Comparison of ENCODE assay signal across 8 mouse cellular contexts in genomic region chr6:126045931-126046330, GRCm38 (mm10).
DNase-seq lines count a peak whose midpoint lies in the region; ATAC-seq and TF ChIP-seq lines count a peak whose summit lies in the region.

No protein-coding gene starts in this region.

- no peaks in the 10 kb centered on the region for H3K27me3 ChIP-seq in forebrain, embryonic 10.5 days (ENCODE audit: poor library complexity, severe bottlenecking)
- no peaks in the 10 kb centered on the region for H3K27me3 ChIP-seq in forebrain, embryonic 12.5 days
- peaks cover 2% of the 10 kb centered on the region for H3K27me3 ChIP-seq in Patski

- no peak overlapping the region for H3K4me3 ChIP-seq in forebrain, embryonic 10.5 days
- no peak overlapping the region for H3K4me3 ChIP-seq in forebrain, embryonic 12.5 days (replicated peaks)

- ATAC-seq in forebrain, embryonic 12.5 days (ENCODE audit: low FRiP score), result no peak
- no peak for ATAC-seq in Patski

- no peak overlapping the region for H3K4me2 ChIP-seq in forebrain, embryonic 12.5 days

- no peaks in the 10 kb centered on the region for H3K9me3 ChIP-seq in forebrain, embryonic 10.5 days
- no peaks in the 10 kb centered on the region for H3K9me3 ChIP-seq in forebrain, embryonic 12.5 days

- POLR2A ChIA-PET in Patski (lab: Charles Lee), result interaction anchor here (0.5 kb wide), 1 partner anchor 82 kb away, joined by 4 read pairs; no protein-coding TSS in a partner anchor

- in situ Hi-C loops in Patski (cut with MboI; ENCODE audit: low pct_unique_long_range_greater_than_20kb), result no loop called here

- peak; percentile 40 for DNase-seq in forebrain, embryonic 10.5 days (ENCODE audit: extremely low spot score, low spot score)
- peak; percentile 47 for DNase-seq in left cerebral cortex, postnatal 4 days
- DNase-seq in left cerebral cortex, postnatal 36 days (ENCODE audit: low spot score in 2 of 2), result no peak
- DNase-seq in Patski (ENCODE audit: low read depth, low spot score), result no peak
- peak; percentile 8 to 47 for DNase-seq in kidney, postnatal 36 days
- DNase-seq in spleen, postnatal 36 days (ENCODE audit: low spot score in 2 of 2), result no peak
- no peak for DNase-seq in c-Kit-positive CD71-positive TER-119-positive erythroid progenitor cells, embryonic 14.5 days (ENCODE audit: low spot score)

- intact Hi-C loops in left cerebral cortex, postnatal 4 days (cut with DNase I), result no loop called here
- intact Hi-C loops in left cerebral cortex, postnatal 36 days (cut with DNase I), result no loop called here

- TF ChIP-seq CTCF in Patski (IDR thresholded peaks at IDR 0.05), result peak; percentile 44

- CTCF ChIA-PET in Patski (lab: Charles Lee), result no interaction called here

- 53% methylated on average over 4 of the region's 4 CpGs for WGBS in forebrain, embryonic 10.5 days
- 53% methylated on average over 4 of the region's 4 CpGs for whole genome bisulfite sequencing in forebrain, embryonic 12.5 days

- H3K36me3 ChIP-seq in forebrain, embryonic 10.5 days (replicated peaks), result no peaks in the 10 kb centered on the region
- no peaks in the 10 kb centered on the region for H3K36me3 ChIP-seq in forebrain, embryonic 12.5 days (replicated peaks)

- H3K9ac ChIP-seq in forebrain, embryonic 12.5 days, result no peak overlapping the region

- H3K4me1 ChIP-seq in forebrain, embryonic 10.5 days, result no peaks in the 10 kb centered on the region
- H3K4me1 ChIP-seq in forebrain, embryonic 12.5 days, result no peaks in the 10 kb centered on the region

- no peak overlapping the region for H3K27ac ChIP-seq in forebrain, embryonic 10.5 days
- no peak overlapping the region for H3K27ac ChIP-seq in forebrain, embryonic 12.5 days

Comparison
In these comparisons a context has a peak if more than half of its experiments do, and no peak if none do; other contexts are left out.
1. DNase-seq: peak in forebrain, embryonic 10.5 days (single experiment), left cerebral cortex, postnatal 4 days (single experiment) and kidney, postnatal 36 days (2 of 2); none in left cerebral cortex, postnatal 36 days (0 of 2), Patski (single experiment), spleen, postnatal 36 days (0 of 2) and c-Kit-positive CD71-positive TER-119-positive erythroid progenitor cells, embryonic 14.5 days (single experiment).